ENCODE assay signal across 12 mouse cellular contexts in genomic region chr16:49964321-49964986, GRCm38 (mm10).
DNase-seq lines count a peak whose midpoint lies in the region; ATAC-seq and TF ChIP-seq lines count a peak whose summit lies in the region.
"Had no signal": no experiment of that assay in that cellular context is flagged by ENCODE, and none has a peak within 500 bp of the region (broad histone marks: within the 10 kb centered on the region; RNA-seq: fewer than 3 reads in every experiment).

No protein-coding gene starts in this region.

- H3K4me2 ChIP-seq in heart, embryonic 11.5 days: no peak overlapping the region
- H3K4me2 ChIP-seq in midbrain, embryonic 14.5 days (ENCODE audit: low read length): no peak overlapping the region
- no peak overlapping the region for H3K4me2 ChIP-seq in intestine, embryonic 16.5 days (ENCODE audit: low read depth, low read length)
- H3K4me2 ChIP-seq in stomach, postnatal 0 days (replicated peaks; ENCODE audit: low read depth): no peak overlapping the region
- H3K4me2 ChIP-seq in hindbrain, embryonic 16.5 days (ENCODE audit: low read length): no peak overlapping the region
- H3K4me2 ChIP-seq: embryonic facial prominence, embryonic 15.5 days; hindbrain, embryonic 13.5 days had no signal

- no peak for ATAC-seq in heart, embryonic 11.5 days (replicated peaks; ENCODE audit: insufficient number of reproducible peaks, low FRiP score, low TSS enrichment)
- ATAC-seq in midbrain, embryonic 14.5 days (ENCODE audit: low FRiP score, low TSS enrichment): no peak
- peak; percentile 85 for ATAC-seq in intestine, embryonic 16.5 days
- ATAC-seq in stomach, postnatal 0 days (ENCODE audit: low FRiP score, low TSS enrichment): peak; percentile 88
- no peak for ATAC-seq in hindbrain, embryonic 16.5 days

- no peak for TF ChIP-seq CTCF in stomach, postnatal 0 days (IDR thresholded peaks at IDR 0.05; ENCODE audit: low read depth)

- intact Hi-C loops in left cerebral cortex, postnatal 36 days (cut with DNase I): no loop called here

- no peak overlapping the region for H3K9ac ChIP-seq in heart, embryonic 11.5 days (ENCODE audit: low read depth, low read length)
- no peak overlapping the region for H3K9ac ChIP-seq in midbrain, embryonic 14.5 days (replicated peaks; ENCODE audit: low read length)
- no peak overlapping the region for H3K9ac ChIP-seq in intestine, embryonic 16.5 days (ENCODE audit: low read depth, low read length)
- no peak overlapping the region for H3K9ac ChIP-seq in stomach, postnatal 0 days (ENCODE audit: low read length)
- no peak overlapping the region for H3K9ac ChIP-seq in hindbrain, embryonic 16.5 days (ENCODE audit: low read depth, low read length)
- H3K9ac ChIP-seq: embryonic facial prominence, embryonic 15.5 days; hindbrain, embryonic 13.5 days had no signal

- no peak for TF ChIP-seq EP300 in stomach, postnatal 0 days (optimal IDR thresholded peaks at IDR 0.05)

- no peaks in the 10 kb centered on the region for H3K27me3 ChIP-seq in heart, embryonic 11.5 days (ENCODE audit: control insufficient read depth, insufficient read depth, low read length)
- H3K27me3 ChIP-seq in midbrain, embryonic 14.5 days (ENCODE audit: control insufficient read depth, insufficient read depth, low read length): no peaks in the 10 kb centered on the region
- no peaks in the 10 kb centered on the region for H3K27me3 ChIP-seq in midbrain, embryonic 10.5 days (ENCODE audit: low read depth, poor library complexity, severe bottlenecking)
- H3K27me3 ChIP-seq in intestine, embryonic 16.5 days (replicated peaks; ENCODE audit: control insufficient read depth, insufficient read depth, low read length): no peaks in the 10 kb centered on the region
- H3K27me3 ChIP-seq in stomach, postnatal 0 days (ENCODE audit: control insufficient read depth, insufficient read depth, low read length): no peaks in the 10 kb centered on the region
- no peaks in the 10 kb centered on the region for H3K27me3 ChIP-seq in hindbrain, embryonic 16.5 days (replicated peaks; ENCODE audit: control insufficient read depth, insufficient read depth, low read length)
- H3K27me3 ChIP-seq: embryonic facial prominence, embryonic 15.5 days; hindbrain, embryonic 13.5 days had no signal

- H3K27ac ChIP-seq in heart, embryonic 11.5 days (ENCODE audit: low read depth, low read length): no peak overlapping the region
- no peak overlapping the region for H3K27ac ChIP-seq in midbrain, embryonic 14.5 days (replicated peaks; ENCODE audit: low read depth, low read length)
- H3K27ac ChIP-seq in midbrain, embryonic 10.5 days (replicated peaks): no peak overlapping the region
- H3K27ac ChIP-seq in intestine, embryonic 16.5 days (ENCODE audit: low read length): peak overlapping the region; percentile 83
- H3K27ac ChIP-seq in stomach, postnatal 0 days (replicated peaks): peak overlapping the region; percentile 78
- no peak overlapping the region for H3K27ac ChIP-seq in hindbrain, embryonic 16.5 days (ENCODE audit: low read depth, low read length)
- H3K27ac ChIP-seq: embryonic facial prominence, embryonic 15.5 days; hindbrain, embryonic 13.5 days; layer of hippocampus, adult 2 months had no signal

- DNase-seq in heart, adult 11 months: peak; percentile 88
- DNase-seq in midbrain, embryonic 14.5 days: peak; percentile 15
- no peak for DNase-seq in midbrain, embryonic 10.5 days (ENCODE audit: low spot score)
- DNase-seq in stomach, postnatal 0 days (ENCODE audit: low spot score): peak; percentile 60
- no peak for DNase-seq in left cerebral cortex, postnatal 36 days (ENCODE audit: low spot score in 2 of 2)
- DNase-seq: cerebellum, postnatal 25 days had no signal

- no peaks in the 10 kb centered on the region for H3K9me3 ChIP-seq in heart, embryonic 11.5 days (replicated peaks; ENCODE audit: control insufficient read depth, low read length)
- no peaks in the 10 kb centered on the region for H3K9me3 ChIP-seq in midbrain, embryonic 14.5 days (ENCODE audit: control insufficient read depth, low read length)
- H3K9me3 ChIP-seq in midbrain, embryonic 10.5 days (replicated peaks): no peaks in the 10 kb centered on the region
- no peaks in the 10 kb centered on the region for H3K9me3 ChIP-seq in intestine, embryonic 16.5 days (ENCODE audit: control insufficient read depth, low read length)
- no peaks in the 10 kb centered on the region for H3K9me3 ChIP-seq in stomach, postnatal 0 days (ENCODE audit: control insufficient read depth, low read length)
- no peaks in the 10 kb centered on the region for H3K9me3 ChIP-seq in hindbrain, embryonic 16.5 days (ENCODE audit: control insufficient read depth, low read length)
- H3K9me3 ChIP-seq: embryonic facial prominence, embryonic 15.5 days; hindbrain, embryonic 13.5 days had no signal

- no peak overlapping the region for H3K4me3 ChIP-seq in heart, embryonic 11.5 days (ENCODE audit: low read depth, low read length)
- H3K4me3 ChIP-seq in midbrain, embryonic 14.5 days (replicated peaks; ENCODE audit: low read depth, low read length): no peak overlapping the region
- H3K4me3 ChIP-seq in midbrain, embryonic 10.5 days: no peak overlapping the region
- no peak overlapping the region for H3K4me3 ChIP-seq in intestine, embryonic 16.5 days (ENCODE audit: low read length)
- no peak overlapping the region for H3K4me3 ChIP-seq in stomach, postnatal 0 days (ENCODE audit: low read depth, low read length)
- no peak overlapping the region for H3K4me3 ChIP-seq in hindbrain, embryonic 16.5 days (ENCODE audit: low read length)
- H3K4me3 ChIP-seq: embryonic facial prominence, embryonic 15.5 days; hindbrain, embryonic 13.5 days; layer of hippocampus, adult 2 months had no signal

- 49% methylated on average over 7 of the region's 7 CpGs for WGBS in heart, embryonic 11.5 days (ENCODE audit: insufficient replicate concordance)
- 53% methylated on average over 7 of the region's 7 CpGs for WGBS in midbrain, embryonic 14.5 days
- 71% methylated on average over 7 of the region's 7 CpGs for WGBS in midbrain, embryonic 10.5 days
- WGBS in intestine, embryonic 16.5 days: 33% methylated on average over 7 of the region's 7 CpGs
- WGBS in stomach, postnatal 0 days: 40% methylated on average over 7 of the region's 7 CpGs
- 54% methylated on average over 7 of the region's 7 CpGs for WGBS in hindbrain, embryonic 16.5 days

- H3K4me1 ChIP-seq in heart, embryonic 11.5 days (ENCODE audit: control insufficient read depth, insufficient read depth, low read length): peaks cover 8% of the 10 kb centered on the region
- peaks cover 7% of the 10 kb centered on the region; the same call in 1 of the 2 replicates for H3K4me1 ChIP-seq in midbrain, embryonic 14.5 days (ENCODE audit: control insufficient read depth, insufficient read depth, low read length)
- peaks cover 12% of the 10 kb centered on the region for H3K4me1 ChIP-seq in midbrain, embryonic 10.5 days
- peaks cover 42% of the 10 kb centered on the region for H3K4me1 ChIP-seq in intestine, embryonic 16.5 days (ENCODE audit: control insufficient read depth, insufficient read depth, low read length)
- 0 out of 2 replicates have a peak, but pooled peaks cover 9% of the 10 kb centered on the region for H3K4me1 ChIP-seq in stomach, postnatal 0 days (replicated peaks; ENCODE audit: control insufficient read depth, insufficient read depth)
- H3K4me1 ChIP-seq in hindbrain, embryonic 16.5 days (ENCODE audit: control insufficient read depth, insufficient read depth, low read depth, low read length): peaks cover 10% of the 10 kb centered on the region

- H3K36me3 ChIP-seq in heart, embryonic 11.5 days (ENCODE audit: control insufficient read depth, insufficient read depth, low read length): no peaks in the 10 kb centered on the region
- H3K36me3 ChIP-seq in midbrain, embryonic 14.5 days (ENCODE audit: control insufficient read depth, insufficient read depth, low read length): no peaks in the 10 kb centered on the region
- H3K36me3 ChIP-seq in midbrain, embryonic 10.5 days: no peaks in the 10 kb centered on the region
- no peaks in the 10 kb centered on the region for H3K36me3 ChIP-seq in intestine, embryonic 16.5 days (ENCODE audit: control insufficient read depth, insufficient read depth, low read length)
- no peaks in the 10 kb centered on the region for H3K36me3 ChIP-seq in stomach, postnatal 0 days (ENCODE audit: control insufficient read depth, insufficient read depth, low read length)
- no peaks in the 10 kb centered on the region for H3K36me3 ChIP-seq in hindbrain, embryonic 16.5 days (ENCODE audit: control insufficient read depth, insufficient read depth, low read length)
- H3K36me3 ChIP-seq: embryonic facial prominence, embryonic 15.5 days; hindbrain, embryonic 13.5 days had no signal

Comparison
In these comparisons a context has a peak if more than half of its experiments do, and no peak if none do; other contexts are left out.
1. DNase-seq: peak in heart, adult 11 months (single experiment), midbrain, embryonic 14.5 days (single experiment) and stomach, postnatal 0 days (single experiment); none in midbrain, embryonic 10.5 days (single experiment) and left cerebral cortex, postnatal 36 days (0 of 2).
2. ATAC-seq: peak in intestine, embryonic 16.5 days (single experiment) and stomach, postnatal 0 days (single experiment); none in heart, embryonic 11.5 days (single experiment), midbrain, embryonic 14.5 days (single experiment) and hindbrain, embryonic 16.5 days (single experiment).
3. H3K27ac ChIP-seq: peak in intestine, embryonic 16.5 days (single experiment) and stomach, postnatal 0 days (single experiment); none in heart, embryonic 11.5 days (single experiment), midbrain, embryonic 14.5 days (single experiment), midbrain, embryonic 10.5 days (single experiment) and hindbrain, embryonic 16.5 days (single experiment).